Mouse (Mus musculus): ENCODE results near the gene Dazap1.

GRCm38 (mm10) chr10:80255881-80256535 is 5.3 kb upstream of the Dazap1 start:
- no peak for TF ChIP-seq HCFC1 (IDR thresholded peaks at IDR 0.05; ENCODE audit: borderline replicate concordance, insufficient read depth, low read length)
- TF ChIP-seq ZNF384 (IDR thresholded peaks at IDR 0.05; ENCODE audit: low read depth, low read length) = no peak
- TF ChIP-seq CHD2 (IDR thresholded peaks at IDR 0.05; ENCODE audit: low read depth, low read length) = no peak
- no peak for TF ChIP-seq ZC3H11A (IDR thresholded peaks at IDR 0.05; ENCODE audit: borderline replicate concordance, low read depth, low read length)
- no peak for TF ChIP-seq MAFK (IDR thresholded peaks at IDR 0.05; ENCODE audit: insufficient read depth, low read depth, low read length)

All from ES-E14 (cell line).